ENCODE assay signal across 24 mouse cellular contexts in genomic region chr7:78530286-78530685, GRCm38 (mm10).
DNase-seq lines count a peak whose midpoint lies in the region; ATAC-seq and TF ChIP-seq lines count a peak whose summit lies in the region.
"Had no signal": no experiment of that assay in that cellular context is flagged by ENCODE, and none has a peak within 500 bp of the region (broad histone marks: within the 10 kb centered on the region; RNA-seq: fewer than 3 reads in every experiment).

No protein-coding gene starts in this region.

- H3K27me3 ChIP-seq in kidney, postnatal 0 days (ENCODE audit: insufficient read depth, low read length): no peaks in the 10 kb centered on the region
- no peaks in the 10 kb centered on the region for H3K27me3 ChIP-seq in embryonic facial prominence, embryonic 14.5 days (replicated peaks; ENCODE audit: control insufficient read depth, insufficient read depth, low read length)
- H3K27me3 ChIP-seq: embryonic facial prominence, embryonic 15.5 days; heart, embryonic 13.5 days; hindbrain, embryonic 12.5 days had no signal

- DNase-seq in kidney, postnatal 0 days (ENCODE audit: low spot score): peak; percentile 63
- DNase-seq in kidney, adult 9 months: no peak
- DNase-seq in ES-E14 (ENCODE audit: low read depth, low spot score) (peak; percentile 11), ZHBTc4 (ENCODE audit: low read depth, low spot score) (peak; percentile 21)
- peak; percentile 25 for DNase-seq in embryonic facial prominence, embryonic 14.5 days (ENCODE audit: low spot score)
- no peak for DNase-seq in neural tube, embryonic 10.5 days (ENCODE audit: extremely low spot score, low spot score)
- DNase-seq in urinary bladder, adult 18-20 months (ENCODE audit: low spot score in 2 of 2): no peak
- DNase-seq in left cerebral cortex, postnatal 36 days (ENCODE audit: low spot score in 2 of 2): no peak
- DNase-seq: adrenal gland, postnatal 10 days; cerebellum, adult 11 months; cerebellum, adult 8-10 months; cerebellum, postnatal 25 days; gastrocnemius, postnatal 36 days; heart, adult 11 months; heart, postnatal 36 days had no signal

- 27% methylated on average over 6 of the region's 6 CpGs for WGBS in kidney, postnatal 0 days
- 41% methylated on average over 6 of the region's 6 CpGs for WGBS in embryonic facial prominence, embryonic 14.5 days

- H3K27ac ChIP-seq in kidney, postnatal 0 days: no peak overlapping the region
- no peak overlapping the region for H3K27ac ChIP-seq in ES-E14 (ENCODE audit: insufficient read depth, low read depth, low read length, poor library complexity, severe bottlenecking)
- H3K27ac ChIP-seq in embryonic facial prominence, embryonic 14.5 days (replicated peaks; ENCODE audit: low read depth, low read length): no peak overlapping the region
- H3K27ac ChIP-seq: embryonic facial prominence, embryonic 15.5 days; forebrain, embryonic 10.5 days; heart, embryonic 13.5 days; hindbrain, postnatal 0 days had no signal

- TF ChIP-seq CTCF in kidney, postnatal 0 days (IDR thresholded peaks at IDR 0.05; ENCODE audit: low read depth): no peak

- no peak for ATAC-seq in kidney, postnatal 0 days (replicated peaks; ENCODE audit: low FRiP score, low read depth)
- no peak for ATAC-seq in embryonic facial prominence, embryonic 14.5 days (ENCODE audit: low read depth)
- ATAC-seq: CD4-positive, CD25-positive, alpha-beta regulatory T cell, adult 4 months; forebrain, embryonic 14.5 days; hindbrain, postnatal 0 days; Patski had no signal

- H3K9me3 ChIP-seq in kidney, postnatal 0 days (replicated peaks; ENCODE audit: low read length): no peaks in the 10 kb centered on the region
- H3K9me3 ChIP-seq in ES-E14 (ENCODE audit: control insufficient read depth, insufficient read depth, low read depth, low read length): no peaks in the 10 kb centered on the region
- H3K9me3 ChIP-seq in embryonic facial prominence, embryonic 14.5 days (ENCODE audit: control insufficient read depth, low read length): no peaks in the 10 kb centered on the region
- H3K9me3 ChIP-seq: embryonic facial prominence, embryonic 15.5 days; forebrain, embryonic 10.5 days; heart, embryonic 13.5 days; hindbrain, embryonic 12.5 days had no signal

- intact Hi-C loops in left cerebral cortex, postnatal 36 days (cut with DNase I): no loop called here

- no peak overlapping the region for H3K4me2 ChIP-seq in kidney, postnatal 0 days (ENCODE audit: low read length)
- H3K4me2 ChIP-seq in embryonic facial prominence, embryonic 14.5 days (ENCODE audit: low read depth, low read length): no peak overlapping the region
- H3K4me2 ChIP-seq: embryonic facial prominence, embryonic 15.5 days; heart, embryonic 13.5 days; hindbrain, embryonic 12.5 days had no signal

- H3K9ac ChIP-seq in kidney, postnatal 0 days (ENCODE audit: low read depth, low read length): no peak overlapping the region
- no peak overlapping the region for H3K9ac ChIP-seq in ES-E14 (ENCODE audit: insufficient read depth, low read depth, low read length, poor library complexity, severe bottlenecking)
- H3K9ac ChIP-seq in embryonic facial prominence, embryonic 14.5 days (ENCODE audit: low read depth, low read length): no peak overlapping the region
- H3K9ac ChIP-seq: embryonic facial prominence, embryonic 15.5 days; heart, embryonic 13.5 days; hindbrain, embryonic 12.5 days had no signal

- H3K36me3 ChIP-seq in kidney, postnatal 0 days (ENCODE audit: insufficient read depth, low read length): no peaks in the 10 kb centered on the region
- no peaks in the 10 kb centered on the region for H3K36me3 ChIP-seq in ES-E14 (ENCODE audit: control insufficient read depth, insufficient read depth, low read length, poor library complexity, severe bottlenecking)
- no peaks in the 10 kb centered on the region for H3K36me3 ChIP-seq in embryonic facial prominence, embryonic 14.5 days (ENCODE audit: control insufficient read depth, insufficient read depth, low read length)
- H3K36me3 ChIP-seq: embryonic facial prominence, embryonic 15.5 days; forebrain, embryonic 10.5 days; heart, embryonic 13.5 days; hindbrain, embryonic 12.5 days had no signal

- no peak overlapping the region for H3K4me3 ChIP-seq in kidney, postnatal 0 days (replicated peaks; ENCODE audit: low read depth, low read length)
- H3K4me3 ChIP-seq in ES-E14 (ENCODE audit: insufficient read depth in 1 of 2, low read depth in 1 of 2, low read length in 2 of 2, poor library complexity in 1 of 2, severe bottlenecking in 1 of 2): no peak overlapping the region
- no peak overlapping the region for H3K4me3 ChIP-seq in embryonic facial prominence, embryonic 14.5 days (ENCODE audit: low read depth, low read length)
- H3K4me3 ChIP-seq: embryonic facial prominence, embryonic 15.5 days; erythroblast, embryonic 14.5 days; forebrain, embryonic 10.5 days; heart, embryonic 13.5 days; hindbrain, embryonic 12.5 days had no signal

- H3K4me1 ChIP-seq in kidney, postnatal 0 days (replicated peaks; ENCODE audit: insufficient read depth, low read length): no peaks in the 10 kb centered on the region
- no peaks in the 10 kb centered on the region for H3K4me1 ChIP-seq in ES-E14 (ENCODE audit: control insufficient read depth in 2 of 2, insufficient read depth in 2 of 2, low read length in 2 of 2, poor library complexity in 1 of 2)
- no peaks in the 10 kb centered on the region for H3K4me1 ChIP-seq in embryonic facial prominence, embryonic 14.5 days (ENCODE audit: control insufficient read depth, insufficient read depth, low read length)
- H3K4me1 ChIP-seq: embryonic facial prominence, embryonic 15.5 days; forebrain, embryonic 10.5 days; heart, embryonic 13.5 days had no signal

- in situ Hi-C loops in ES-E14 (cut with MboI; ENCODE audit: low sequenced_read_pairs in 2 of 2, unreplicated experiment in 2 of 2): no loop called here

TF ChIP-seq in ES-E14, 5 proteins besides CTCF, POLR2A, EP300 and RAD21:
- TF ChIP-seq HCFC1 (IDR thresholded peaks at IDR 0.05; ENCODE audit: borderline replicate concordance, insufficient read depth, low read length): no peak
- TF ChIP-seq ZNF384 (IDR thresholded peaks at IDR 0.05; ENCODE audit: low read depth, low read length): no peak
- no peak for TF ChIP-seq CHD2 (IDR thresholded peaks at IDR 0.05; ENCODE audit: low read depth, low read length)
- TF ChIP-seq MAFK (IDR thresholded peaks at IDR 0.05; ENCODE audit: insufficient read depth, low read depth, low read length): no peak
- no peak for TF ChIP-seq ZC3H11A (IDR thresholded peaks at IDR 0.05; ENCODE audit: borderline replicate concordance, low read depth, low read length)

Comparison
In these comparisons a context has a peak if more than half of its experiments do, and no peak if none do; other contexts are left out.
1. DNase-seq: peak in kidney, postnatal 0 days (single experiment), ES-E14 (single experiment), ZHBTc4 (single experiment) and embryonic facial prominence, embryonic 14.5 days (single experiment); none in kidney, adult 9 months (single experiment), neural tube, embryonic 10.5 days (single experiment), urinary bladder, adult 18-20 months (0 of 2) and left cerebral cortex, postnatal 36 days (0 of 2).